Mouse (Mus musculus): ENCODE measurements around the gene Pbx1.
"Not testable (repeated sequence)": the region's sequence is repeated elsewhere in the genome, so short reads cannot be mapped to it uniquely, and the experiment has no call there.

Gene Pbx1

GRCm38 (mm10) chr1:168432232-168432280 lies at the start of gene Pbx1:
Pbx1 (minus strand) TSS chr1:168432270.
- not testable (repeated sequence) for DNase-seq (ENCODE audit: low spot score)

GRCm38 (mm10) chr1:168479626-168480025 lies 47.6 kb upstream of the Pbx1 start:
- DNase-seq (ENCODE audit: low spot score) = no peak

GRCm38 (mm10) chr1:168478829-168479228 lies 46.8 kb upstream of the Pbx1 start:
- no peak for DNase-seq (ENCODE audit: low spot score)

- no peak for DNase-seq (ENCODE audit: low spot score)
Measured at GRCm38 (mm10) chr1:168476917-168477316, 44.8 kb upstream of the Pbx1 start.

DNA sequence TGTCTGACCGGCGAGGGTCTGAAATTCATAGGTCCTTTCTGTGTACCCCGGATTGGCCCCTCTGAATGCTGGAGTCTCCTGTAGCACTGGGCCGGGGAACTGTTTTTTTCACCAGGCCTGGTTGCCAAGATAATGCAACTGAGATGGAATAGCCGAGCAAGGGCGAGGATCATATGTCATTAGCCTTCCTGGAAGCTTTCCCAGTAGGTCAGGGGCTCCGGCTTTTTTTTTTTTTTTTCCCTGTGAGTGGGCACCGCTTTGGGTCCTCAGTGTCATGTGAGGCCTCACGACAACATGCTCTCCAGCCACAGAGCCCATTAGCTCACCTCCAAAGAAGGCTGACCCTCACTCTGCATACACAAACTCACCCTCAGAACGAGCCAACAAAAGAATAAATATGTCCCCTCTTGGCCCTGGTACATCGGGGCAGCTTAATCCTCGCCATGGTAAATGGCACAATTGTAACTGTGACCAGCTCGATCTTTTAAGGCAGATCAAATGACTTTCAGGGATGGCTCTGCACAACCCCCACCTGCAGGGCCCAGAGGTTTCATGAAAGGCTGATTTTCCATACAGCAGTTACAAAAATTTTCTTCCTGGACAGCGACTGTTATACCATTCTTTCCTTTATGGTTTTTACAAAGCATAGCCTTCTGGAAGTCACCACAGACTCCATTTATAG lies 44.3 kb upstream of the Pbx1 start:
- DNase-seq (ENCODE audit: low spot score) = no peak

- DNase-seq (ENCODE audit: low spot score) = no peak
Measured at GRCm38 (mm10) chr1:168475579-168476208, 43.6 kb upstream of the Pbx1 start.

- DNase-seq (ENCODE audit: low spot score) = no peak
Measured at GRCm38 (mm10) chr1:168473255-168474069, 41.4 kb upstream of the Pbx1 start.

DNA sequence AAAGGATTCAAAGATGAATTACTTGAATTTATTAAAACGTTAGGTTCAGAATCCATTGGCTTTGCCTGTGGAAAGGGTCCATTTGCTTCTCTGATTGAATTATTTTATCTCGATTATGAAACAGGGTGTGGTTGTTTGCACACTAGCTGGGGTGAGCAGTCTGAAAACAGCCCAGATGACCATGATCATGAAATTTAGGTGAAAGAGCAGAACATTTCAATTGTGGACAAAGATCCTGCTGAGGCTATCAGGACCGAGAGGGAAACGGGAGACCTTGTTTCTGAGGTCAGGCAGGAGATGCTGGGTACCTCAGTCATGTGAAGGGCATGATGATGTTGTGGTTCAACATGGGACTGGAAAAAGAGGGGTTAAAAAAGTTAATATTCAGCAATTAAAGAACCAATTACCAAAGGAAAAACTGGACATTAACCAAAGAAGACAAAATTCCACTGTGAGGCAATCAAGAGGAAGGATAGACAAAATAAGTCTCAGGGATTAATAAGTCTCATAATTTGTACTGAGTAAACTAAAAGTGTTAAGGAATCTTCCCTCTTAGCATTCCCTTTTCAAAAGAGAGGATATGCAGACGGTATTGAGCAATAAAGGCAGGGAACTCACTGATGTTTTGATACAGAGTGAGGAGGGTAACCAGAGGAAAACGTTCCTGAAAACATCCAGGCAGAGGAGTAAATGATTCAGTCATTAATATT lies 40.6 kb upstream of the Pbx1 start:
- no peak for DNase-seq (ENCODE audit: low spot score)

- no peak for DNase-seq (ENCODE audit: low spot score)
Measured at GRCm38 (mm10) chr1:168459426-168459825, 27.4 kb upstream of the Pbx1 start.

- no peak for DNase-seq (ENCODE audit: low spot score)
Measured at GRCm38 (mm10) chr1:168457191-168457747, 25.2 kb upstream of the Pbx1 start.

GRCm38 (mm10) chr1:168455178-168455577 lies 23.1 kb upstream of the Pbx1 start:
- no peak for DNase-seq (ENCODE audit: low spot score)

DNA sequence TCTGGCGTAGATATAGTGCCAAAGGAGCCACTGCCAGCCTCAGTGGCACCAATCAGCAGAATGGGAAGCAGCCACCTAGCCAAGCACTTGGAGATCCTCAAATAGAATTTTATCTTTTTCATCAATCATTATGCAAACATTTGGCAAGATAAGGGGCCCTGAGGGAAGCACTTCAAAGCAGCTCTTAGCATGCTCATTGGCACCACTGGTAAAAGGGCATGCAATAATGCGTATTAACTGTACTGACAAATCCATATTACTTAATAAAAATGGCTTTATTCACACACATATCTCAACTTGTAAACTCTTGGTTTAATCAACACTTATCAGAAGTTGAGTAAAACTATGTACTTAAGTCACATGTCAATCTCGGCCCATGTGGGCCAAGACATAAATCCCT lies 1.6 kb upstream of the Pbx1 start:
- no peak for DNase-seq (ENCODE audit: low spot score)

- DNase-seq (ENCODE audit: low spot score) = peak; percentile 45
Measured at GRCm38 (mm10) chr1:168432281-168432725, 233 bp upstream of the Pbx1 start.

- DNase-seq (ENCODE audit: low spot score) = no peak
Measured at GRCm38 (mm10) chr1:168431711-168432231, 299 bp downstream of the Pbx1 start.

DNA sequence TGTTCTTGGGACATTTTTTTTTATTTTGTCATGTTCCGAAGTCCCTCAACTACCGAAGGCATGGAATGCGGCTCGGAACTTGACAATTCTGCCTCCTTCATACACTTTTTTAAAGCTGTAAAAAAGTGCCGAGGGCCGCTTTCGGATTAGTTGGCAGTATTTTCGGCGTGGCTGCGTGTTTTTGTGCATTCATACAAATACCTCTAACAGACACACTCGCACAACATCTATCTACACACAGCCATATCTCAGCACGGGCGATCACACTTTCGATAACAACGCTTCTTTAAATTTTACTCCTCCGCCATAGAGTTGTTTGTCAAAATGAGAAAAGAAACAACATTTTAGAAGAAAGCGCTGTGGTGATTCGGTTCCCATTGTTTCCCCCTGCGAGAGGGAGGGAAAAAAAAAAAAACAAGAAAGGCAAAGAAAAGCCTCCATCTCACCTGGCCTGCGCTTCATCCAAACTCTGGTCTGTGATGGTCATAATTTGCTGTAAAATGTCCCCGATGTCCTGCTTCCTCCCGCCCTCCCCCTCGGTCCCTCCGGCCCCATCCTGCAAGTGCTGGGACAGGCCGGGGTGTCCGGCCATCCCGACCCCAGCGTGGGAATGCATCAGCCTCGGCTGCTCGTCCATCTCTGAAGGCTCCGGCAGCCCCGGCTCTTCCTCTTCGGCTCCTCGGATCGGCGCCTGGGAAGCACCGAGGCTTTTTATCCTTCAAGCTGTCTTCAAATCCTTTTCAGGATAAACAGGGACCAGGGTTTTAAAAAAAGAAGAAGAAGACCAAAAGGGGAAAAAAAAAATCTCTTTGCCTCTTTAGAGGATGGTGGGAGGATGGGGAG lies 981 bp downstream of the Pbx1 start:
- no peak for DNase-seq (ENCODE audit: low spot score)

DNA sequence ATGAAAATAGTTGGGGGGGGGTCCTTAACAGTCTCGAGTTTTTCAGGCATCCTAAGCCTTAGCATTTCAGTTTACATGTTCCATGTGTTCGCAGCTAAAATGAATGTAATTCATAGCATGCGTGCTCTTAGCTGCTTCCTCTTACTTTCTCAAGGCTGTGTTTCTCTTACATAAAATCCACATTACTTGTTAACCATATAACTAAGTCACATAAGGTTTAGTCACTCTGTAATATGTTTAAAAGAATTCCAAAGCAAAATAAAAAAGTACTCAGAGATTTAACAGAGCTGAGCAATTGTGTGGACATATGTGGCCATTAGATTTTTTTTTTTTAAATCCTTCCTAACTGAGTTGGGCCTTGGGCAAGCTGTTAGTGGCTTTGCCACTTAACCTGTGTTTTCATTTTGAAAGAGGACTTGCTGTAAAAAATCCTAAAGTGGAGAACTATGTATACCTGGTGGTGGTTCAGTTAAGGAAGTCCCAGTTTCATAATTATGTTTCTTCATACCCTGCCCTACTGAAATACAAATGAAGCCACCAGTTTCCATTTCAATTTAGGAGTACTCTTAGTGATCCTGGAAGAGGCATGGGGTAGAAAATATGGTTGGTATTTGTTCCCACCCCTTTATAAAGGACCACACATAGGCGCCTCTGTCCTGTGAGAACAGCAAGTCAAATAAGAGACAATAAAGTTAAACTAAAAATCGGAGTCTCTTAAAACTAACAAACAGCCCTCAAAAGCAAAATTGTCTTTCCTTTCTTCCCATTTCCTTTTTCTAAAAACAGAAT lies 2.0 kb downstream of the Pbx1 start:
- DNase-seq (ENCODE audit: low spot score) = no peak

- no peak for DNase-seq (ENCODE audit: low spot score)
Measured at GRCm38 (mm10) chr1:168429406-168429805, 2.7 kb downstream of the Pbx1 start.

DNA sequence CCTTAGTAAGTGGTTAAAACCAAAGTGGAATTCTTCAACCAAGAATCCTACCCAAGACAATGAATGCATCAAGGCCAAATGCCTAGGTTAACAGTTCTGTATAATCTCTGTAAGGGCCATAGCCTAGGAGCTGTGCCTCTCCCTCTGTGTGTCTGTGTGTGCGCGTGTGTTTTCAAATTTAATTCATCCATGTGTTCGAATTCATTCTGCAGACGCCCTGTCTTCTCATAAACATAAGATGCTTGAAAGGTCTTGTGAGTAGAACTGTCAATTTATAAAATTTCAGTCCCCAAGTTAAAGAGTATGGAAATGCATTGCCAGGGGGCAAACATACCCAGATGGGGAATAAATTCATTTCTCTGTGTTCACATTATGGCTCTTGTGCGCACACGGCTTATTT lies 3.8 kb downstream of the Pbx1 start:
- DNase-seq (ENCODE audit: low spot score) = no peak

- no peak for DNase-seq (ENCODE audit: low spot score)
Measured at GRCm38 (mm10) chr1:168427596-168427995, 4.5 kb downstream of the Pbx1 start.

GRCm38 (mm10) chr1:168426900-168427299 lies 5.2 kb downstream of the Pbx1 start:
- no peak for DNase-seq (ENCODE audit: low spot score)

DNA sequence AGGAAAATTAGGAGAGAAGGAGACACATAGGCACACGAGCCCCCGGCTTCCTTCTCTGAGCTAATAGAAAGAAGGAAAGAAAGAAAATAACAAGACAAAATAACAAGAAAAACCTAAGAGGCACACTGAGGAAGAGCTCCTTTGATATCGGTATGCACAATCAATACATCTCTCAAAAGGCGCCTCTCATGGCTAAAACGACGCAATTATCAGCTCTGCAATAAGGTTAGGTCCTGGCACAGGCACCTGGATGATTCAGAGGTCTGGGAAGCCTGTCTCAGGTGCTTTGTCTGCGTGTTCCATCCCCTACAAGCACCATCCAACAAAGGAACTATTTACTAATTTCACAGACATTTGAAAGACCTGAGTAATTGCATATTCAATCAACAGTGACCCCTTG lies 5.8 kb downstream of the Pbx1 start:
- no peak for DNase-seq (ENCODE audit: low spot score)
